Mouse (Mus musculus) heart, embryonic 11.5 days (tissue): ENCODE measurements around the gene Daglb. TPM values are rescaled to one million over a fixed set of nuclear protein-coding genes. Genes with fewer than 3 reads are reported as not detected.

ENCODE experiments used
- ATAC-seq: fragments of 200-750 bp; cut with Nextera tagmentation; replicated peaks from 2 replicates; pipeline ENCODE4 v1.8.0; 2017; ENCODE audit warnings: moderate library complexity; ENCODE audit not compliant: insufficient number of reproducible peaks, low FRiP score, low TSS enrichment
- H3K27ac ChIP-seq: fragments of 300-500 bp; sonication (generic); 2 replicates; pipeline ENCODE4 v1.5.1; 2014; ENCODE audit warnings: mild to moderate bottlenecking, low read depth, low read length
- H3K27me3 ChIP-seq: fragments of 300-500 bp; sonication (generic); 2 replicates; pipeline ENCODE4 v1.6.1; 2014; ENCODE audit warnings: mild to moderate bottlenecking, low read length, mixed read lengths; ENCODE audit not compliant: control insufficient read depth, insufficient read depth
- H3K36me3 ChIP-seq: fragments of 300-500 bp; sonication (generic); 2 replicates; pipeline ENCODE4 v1.6.1; 2014; ENCODE audit warnings: mild to moderate bottlenecking, low read length, moderate library complexity, mixed read lengths; ENCODE audit not compliant: control insufficient read depth, insufficient read depth
- H3K4me1 ChIP-seq: fragments of 300-500 bp; sonication (generic); 2 replicates; pipeline ENCODE4 v1.6.1; 2014; ENCODE audit warnings: low read length; ENCODE audit not compliant: control insufficient read depth, insufficient read depth
- H3K4me2 ChIP-seq: fragments of 300-500 bp; sonication (generic); 2 replicates; pipeline ENCODE4 v1.6.1; 2014; ENCODE audit warnings: mild to moderate bottlenecking, moderate library complexity
- H3K4me3 ChIP-seq: fragments of 300-500 bp; sonication (generic); 2 replicates; pipeline ENCODE4 v1.5.1; 2014; ENCODE audit warnings: low read depth, low read length
- H3K9ac ChIP-seq: fragments of 300-500 bp; sonication (generic); 2 replicates; pipeline ENCODE4 v1.6.1; 2014; ENCODE audit warnings: mild to moderate bottlenecking, low read depth, low read length, moderate library complexity
- H3K9me3 ChIP-seq: fragments of 300-500 bp; sonication (generic); replicated peaks from 2 replicates; pipeline ENCODE4 v1.6.1; 2016; ENCODE audit warnings: low read length; ENCODE audit not compliant: control insufficient read depth
- WGBS: fragments of 180-500 bp; shearing (Covaris S2); extraction: QIAGEN DNeasy Blood & Tissue Kit; methylation state at CpG from one replicate; pipeline ENCODE4 v1.1.7; 2014; ENCODE audit not compliant: insufficient replicate concordance; 5-methylcytosine and 5-hydroxymethylcytosine counted together
- polyA plus RNA-seq: library from polyadenylated mRNA; unstranded; fragments of >200 nt; fragmentation: Nextera tagmentation; extraction: Ambion mirVana; gene quantifications from 2 replicates; pipeline ENCODE4 v1.2.1, GENCODE M21; 2014

Daglb gene
- polyA plus RNA-seq, 1 experiment from 2014 or later = 8.5 TPM

- Histone ChIP-seq H3K4me3 (no peak overlapping the region), H3K27ac (no peak overlapping the region), H3K36me3 (peaks cover 8% of the 10 kb centered on the region; the same call in 1 of the 2 replicates), H3K4me2 (no peak overlapping the region), H3K9ac (no peak overlapping the region), H3K4me1 (0 out of 2 replicates have a peak, but pooled peaks cover 4% of the 10 kb centered on the region), H3K9me3 (no peaks in the 10 kb centered on the region), H3K27me3 (no peaks in the 10 kb centered on the region)
- no peak for ATAC-seq
- 85% methylated on average over 9 of the region's 9 CpGs for WGBS
These were observed 7.7 kb downstream of the Daglb start for GRCm38 (mm10) chr5:143471953-143472618.

- WGBS = 84% methylated on average over 20 of the region's 20 CpGs
- Histone ChIP-seq H3K4me2 (no peak overlapping the region), H3K4me1 (0 out of 2 replicates have a peak, but pooled peaks cover 3% of the 10 kb centered on the region), H3K27me3 (no peaks in the 10 kb centered on the region), H3K27ac (no peak overlapping the region), H3K36me3 (peaks cover 8% of the 10 kb centered on the region; the same call in 1 of the 2 replicates), H3K9me3 (no peaks in the 10 kb centered on the region), H3K9ac (no peak overlapping the region), H3K4me3 (no peak overlapping the region)
- no peak for ATAC-seq
These were observed 10.9 kb downstream of the Daglb start for GRCm38 (mm10) chr5:143475153-143475844.

- peaks cover 8% of the 10 kb centered on the region; the same call in 1 of the 2 replicates for H3K36me3 ChIP-seq
These were observed 11.6 kb downstream of the Daglb start for GRCm38 (mm10) chr5:143476013-143476412.

DNA sequence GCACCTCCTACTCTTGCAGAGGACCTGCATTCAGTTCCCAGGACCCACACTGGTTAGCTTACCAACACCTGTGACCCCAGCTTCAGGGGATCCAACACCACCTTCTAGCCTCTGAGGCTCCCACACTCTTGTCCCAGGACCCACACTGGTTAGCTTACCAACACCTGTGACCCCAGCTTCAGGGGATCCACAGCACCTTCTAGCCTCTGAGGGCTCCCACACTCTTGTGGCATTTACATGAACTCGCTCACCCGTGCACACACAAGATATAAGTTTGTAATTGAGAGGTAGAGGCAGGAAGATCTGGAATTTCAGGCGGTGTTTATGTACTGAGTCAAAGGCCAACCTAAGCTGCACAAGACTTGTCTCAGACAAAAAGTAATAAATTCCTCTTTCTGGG, 13.5 kb downstream of the Daglb start:
- no peak overlapping the region for H3K4me2 ChIP-seq
- H3K9ac ChIP-seq = no peak overlapping the region
- no peak overlapping the region for H3K4me3 ChIP-seq
- no peaks in the 10 kb centered on the region for H3K4me1 ChIP-seq
- 87% methylated on average over 3 of the region's 3 CpGs for WGBS
- H3K36me3 ChIP-seq = peaks cover 8% of the 10 kb centered on the region; the same call in 1 of the 2 replicates
- no peaks in the 10 kb centered on the region for H3K27me3 ChIP-seq
- no peak overlapping the region for H3K27ac ChIP-seq
- no peaks in the 10 kb centered on the region for H3K9me3 ChIP-seq
- no peak for ATAC-seq

More at GRCm38 (mm10) chr5:143476013-143476412, 11.6 kb downstream of the Daglb start:
- H3K27me3 ChIP-seq = no peaks in the 10 kb centered on the region
- no peak overlapping the region for H3K27ac ChIP-seq
- WGBS = 94% methylated on average over 6 of the region's 6 CpGs
- no peaks in the 10 kb centered on the region for H3K9me3 ChIP-seq
- no peak overlapping the region for H3K4me3 ChIP-seq
- 0 out of 2 replicates have a peak, but pooled peaks cover under 1% of the 10 kb centered on the region for H3K4me1 ChIP-seq
- H3K9ac ChIP-seq = no peak overlapping the region
- H3K4me2 ChIP-seq = no peak overlapping the region
- ATAC-seq = no peak

GRCm38 (mm10) chr5:143484955-143485354, 20.6 kb downstream of the Daglb start:
- Histone ChIP-seq H3K4me1 (no peaks in the 10 kb centered on the region), H3K27ac (no peak overlapping the region), H3K9ac (no peak overlapping the region), H3K4me3 (no peak overlapping the region), H3K4me2 (no peak overlapping the region), H3K27me3 (no peaks in the 10 kb centered on the region), H3K9me3 (no peaks in the 10 kb centered on the region), H3K36me3 (peaks cover 4% of the 10 kb centered on the region; the same call in 1 of the 2 replicates)
- 90% methylated on average over 5 of the region's 5 CpGs for WGBS
- ATAC-seq = no peak

DNA sequence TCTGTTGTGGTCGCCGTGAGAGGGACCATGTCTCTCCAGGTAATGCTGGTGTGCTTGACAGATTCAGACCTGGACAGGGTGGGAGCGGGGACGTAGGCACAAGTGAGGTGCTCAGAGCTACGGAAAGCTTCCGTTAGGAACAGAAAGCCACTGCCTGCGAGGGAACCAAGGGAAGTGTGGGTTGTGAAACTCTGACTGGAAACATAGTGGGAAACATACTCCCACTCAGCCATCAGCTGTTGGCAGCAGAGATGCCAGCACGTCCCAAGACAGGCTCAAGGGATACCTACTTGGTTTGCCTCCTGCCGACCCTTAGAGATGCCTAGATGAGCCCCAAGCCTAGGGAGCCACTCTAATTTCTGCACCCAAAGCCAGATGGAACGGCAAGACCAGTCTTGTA, 22.8 kb downstream of the Daglb start:
- ATAC-seq = no peak
- H3K27me3 ChIP-seq = no peaks in the 10 kb centered on the region
- 86% methylated on average over 10 of the region's 10 CpGs for WGBS
- no peaks in the 10 kb centered on the region for H3K4me1 ChIP-seq
- H3K9me3 ChIP-seq = no peaks in the 10 kb centered on the region
- H3K27ac ChIP-seq = no peak overlapping the region
- H3K4me2 ChIP-seq = no peak overlapping the region
- no peak overlapping the region for H3K9ac ChIP-seq
- H3K36me3 ChIP-seq = peaks cover 7% of the 10 kb centered on the region
- H3K4me3 ChIP-seq = no peak overlapping the region

DNA sequence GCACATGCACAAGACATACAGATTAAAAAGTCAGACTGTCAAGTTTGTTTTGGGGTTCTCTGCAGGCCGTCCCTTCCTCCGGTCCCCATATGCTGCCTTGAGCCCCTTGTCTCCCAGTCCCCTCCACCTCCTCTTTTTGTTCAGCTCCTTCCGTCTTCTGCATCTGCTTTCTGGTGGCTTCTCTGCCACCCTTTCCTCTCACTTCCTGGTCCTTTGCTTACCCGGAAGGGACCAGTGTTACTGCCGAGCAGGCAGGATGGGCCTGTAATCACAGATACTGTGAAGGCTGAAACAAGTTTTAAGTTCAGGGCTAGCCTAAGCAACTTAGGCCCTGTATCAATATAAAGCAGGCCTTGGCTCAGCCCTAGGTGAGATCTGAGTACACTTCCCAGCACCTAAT, 23.6 kb downstream of the Daglb start:
- Histone ChIP-seq H3K36me3 (peaks cover 7% of the 10 kb centered on the region), H3K4me1 (no peaks in the 10 kb centered on the region), H3K9me3 (no peaks in the 10 kb centered on the region), H3K4me3 (no peak overlapping the region), H3K27me3 (no peaks in the 10 kb centered on the region), H3K27ac (no peak overlapping the region), H3K9ac (no peak overlapping the region), H3K4me2 (no peak overlapping the region)
- ATAC-seq = no peak
- 85% methylated on average over 5 of the region's 5 CpGs for WGBS

- no peak overlapping the region for H3K4me2 ChIP-seq
- H3K9me3 ChIP-seq = no peaks in the 10 kb centered on the region
- H3K27ac ChIP-seq = no peak overlapping the region
- no peak overlapping the region for H3K9ac ChIP-seq
- H3K4me1 ChIP-seq = no peaks in the 10 kb centered on the region
- H3K27me3 ChIP-seq = no peaks in the 10 kb centered on the region
- no peak for ATAC-seq
- H3K4me3 ChIP-seq = no peak overlapping the region
- WGBS = 78% methylated on average over 14 of the region's 14 CpGs
- peaks cover 11% of the 10 kb centered on the region for H3K36me3 ChIP-seq
These were observed 25.5 kb downstream of the Daglb start for GRCm38 (mm10) chr5:143489749-143490342.
